ENCODE assay signal across 23 mouse cellular contexts in the genomic region with DNA sequence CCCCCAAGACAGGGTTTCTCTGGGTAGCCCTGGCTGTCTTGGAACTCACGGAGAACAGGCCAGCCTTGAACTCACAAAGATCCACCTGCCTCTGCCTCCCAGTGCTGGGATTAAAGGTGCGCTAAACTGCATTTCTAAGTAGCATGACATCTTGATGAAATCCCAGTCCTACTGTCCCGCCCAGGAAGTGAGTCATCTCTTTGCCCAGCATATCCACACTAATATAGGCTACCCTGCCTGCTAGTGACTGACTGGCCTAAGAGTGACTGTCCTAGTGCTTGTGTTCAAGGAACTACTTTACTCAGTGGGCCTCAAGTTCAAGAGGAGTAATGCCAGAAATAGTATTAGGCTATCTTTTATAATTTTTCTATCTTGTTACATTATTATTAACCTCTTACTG. TPM values are rescaled to one million over a fixed set of nuclear protein-coding genes. Genes with fewer than 3 reads are reported as not detected.
"Had no signal": no experiment of that assay in that cellular context is flagged by ENCODE, and none has a peak within 500 bp of the region (broad histone marks: within the 10 kb centered on the region; RNA-seq: fewer than 3 reads in every experiment).

No protein-coding gene starts in this region.

- H3K9ac ChIP-seq: liver, embryonic 14.5 days; lung, embryonic 15.5 days; midbrain, embryonic 13.5 days; midbrain, embryonic 15.5 days; neural tube, embryonic 13.5 days; neural tube, embryonic 15.5 days had no signal

- H3K27ac ChIP-seq: liver, embryonic 14.5 days; lung, embryonic 15.5 days; macrophage; midbrain, embryonic 13.5 days; midbrain, embryonic 15.5 days; neural tube, embryonic 13.5 days; neural tube, embryonic 15.5 days had no signal

- H3K4me3 ChIP-seq: lung, embryonic 15.5 days; midbrain, embryonic 13.5 days; midbrain, embryonic 15.5 days; neural tube, embryonic 13.5 days; neural tube, embryonic 15.5 days had no signal

- ATAC-seq: lung, postnatal 0 days; midbrain, embryonic 13.5 days; midbrain, embryonic 15.5 days had no signal

- H3K4me2 ChIP-seq: lung, embryonic 15.5 days; midbrain, embryonic 11.5 days; midbrain, embryonic 13.5 days; midbrain, embryonic 15.5 days; neural tube, embryonic 13.5 days; neural tube, embryonic 15.5 days had no signal

- H3K27me3 ChIP-seq: lung, embryonic 15.5 days; midbrain, embryonic 13.5 days; midbrain, embryonic 15.5 days; neural tube, embryonic 13.5 days; neural tube, embryonic 15.5 days had no signal

- H3K9me3 ChIP-seq: lung, embryonic 15.5 days; midbrain, embryonic 13.5 days; midbrain, embryonic 15.5 days; neural tube, embryonic 13.5 days; neural tube, embryonic 15.5 days had no signal

- DNase-seq: lung, adult 2 months; retina, postnatal 1 day; right cerebral cortex, adult 18-20 months; right cerebral cortex, postnatal 25 days; right cerebral cortex, postnatal 4 days; spleen, adult 18-20 months; thymus, adult 2 months; thymus, postnatal 25 days; thymus, postnatal 4 days had no signal

RNA-seq across cellular contexts. Expression of a gene that starts 55.4 kb away (rescaled TPM):
- polyA plus RNA-seq: lung, adult 2 months; macrophage; midbrain, embryonic 11.5 days; neural tube, embryonic 11.5 days; neural tube, embryonic 13.5 days; small intestine, adult 2 months; stomach, embryonic 14.5 days; stomach, embryonic 16.5 days; urinary bladder, adult 2 months had no signal
